Mouse (Mus musculus) forebrain, embryonic 11.5 days (tissue): ENCODE measurements around the gene Gm44973. TPM values are rescaled to one million over a fixed set of nuclear protein-coding genes. Genes with fewer than 3 reads are reported as not detected.
A peak's percentile ranks its signal among the peaks of the same experiment; 100 is the strongest.
"Not testable (repeated sequence)": the region's sequence is repeated elsewhere in the genome, so short reads cannot be mapped to it uniquely, and the experiment has no call there.

Experiments
- ATAC-seq: fragments of 200-750 bp; cut with Nextera tagmentation; replicated peaks from 2 replicates; pipeline ENCODE4 v1.8.0; 2017; ENCODE audit warnings: moderate TSS enrichment; ENCODE audit not compliant: low FRiP score
- DNase-seq: peaks from one replicate; pipeline ENCODE4 v3.0.0-alpha.2; 2017; ENCODE audit warnings: low spot score
- H3K27ac ChIP-seq: fragments of 300-500 bp; sonication (generic); 2 replicates; pipeline ENCODE4 v1.5.1; 2014; ENCODE audit warnings: low read depth, low read length
- H3K27me3 ChIP-seq: fragments of 300-500 bp; sonication (generic); 2 replicates; pipeline ENCODE4 v1.6.1; 2014; ENCODE audit warnings: mild to moderate bottlenecking, low read length, mixed read lengths; ENCODE audit not compliant: control insufficient read depth, insufficient read depth
- H3K36me3 ChIP-seq: fragments of 300-500 bp; sonication (generic); 2 replicates; pipeline ENCODE4 v1.6.1; 2014; ENCODE audit warnings: mild to moderate bottlenecking, low read length, moderate library complexity, mixed read lengths; ENCODE audit not compliant: control insufficient read depth, insufficient read depth
- H3K4me1 ChIP-seq: fragments of 300-500 bp; sonication (generic); replicated peaks from 2 replicates; pipeline ENCODE4 v1.6.1; 2014; ENCODE audit warnings: low read length, mixed read lengths; ENCODE audit not compliant: control insufficient read depth, insufficient read depth
- H3K4me2 ChIP-seq: fragments of 300-500 bp; sonication (generic); 2 replicates; pipeline ENCODE4 v1.6.1; 2014; ENCODE audit warnings: low read depth, mild to moderate bottlenecking, low read length, moderate library complexity, mixed read lengths; ENCODE audit not compliant: severe bottlenecking
- H3K4me3 ChIP-seq: fragments of 300-500 bp; sonication (generic); 2 replicates; pipeline ENCODE4 v1.5.1; 2014; ENCODE audit warnings: low read depth, low read length
- H3K9ac ChIP-seq: fragments of 300-500 bp; sonication (generic); 2 replicates; pipeline ENCODE4 v1.6.1; 2014; ENCODE audit warnings: low read length
- H3K9me3 ChIP-seq: fragments of 300-500 bp; sonication (generic); 2 replicates; pipeline ENCODE4 v1.6.1; 2016; ENCODE audit warnings: low read length, mixed read lengths; ENCODE audit not compliant: control insufficient read depth
- WGBS: fragments of 180-500 bp; shearing (Covaris S2); extraction: QIAGEN DNeasy Blood & Tissue Kit; methylation state at CpG from one replicate; pipeline ENCODE4 v1.1.7; 2014; 5-methylcytosine and 5-hydroxymethylcytosine counted together
- polyA plus RNA-seq: library from polyadenylated mRNA; unstranded; fragments of >200 nt; fragmentation: Nextera tagmentation; extraction: Ambion mirVana; gene quantifications from 2 replicates; pipeline ENCODE4 v1.2.1, GENCODE M21; 2014

The Gm44973 gene
- polyA plus RNA-seq, 1 experiment from 2014 or later: 0.23 TPM

DNA sequence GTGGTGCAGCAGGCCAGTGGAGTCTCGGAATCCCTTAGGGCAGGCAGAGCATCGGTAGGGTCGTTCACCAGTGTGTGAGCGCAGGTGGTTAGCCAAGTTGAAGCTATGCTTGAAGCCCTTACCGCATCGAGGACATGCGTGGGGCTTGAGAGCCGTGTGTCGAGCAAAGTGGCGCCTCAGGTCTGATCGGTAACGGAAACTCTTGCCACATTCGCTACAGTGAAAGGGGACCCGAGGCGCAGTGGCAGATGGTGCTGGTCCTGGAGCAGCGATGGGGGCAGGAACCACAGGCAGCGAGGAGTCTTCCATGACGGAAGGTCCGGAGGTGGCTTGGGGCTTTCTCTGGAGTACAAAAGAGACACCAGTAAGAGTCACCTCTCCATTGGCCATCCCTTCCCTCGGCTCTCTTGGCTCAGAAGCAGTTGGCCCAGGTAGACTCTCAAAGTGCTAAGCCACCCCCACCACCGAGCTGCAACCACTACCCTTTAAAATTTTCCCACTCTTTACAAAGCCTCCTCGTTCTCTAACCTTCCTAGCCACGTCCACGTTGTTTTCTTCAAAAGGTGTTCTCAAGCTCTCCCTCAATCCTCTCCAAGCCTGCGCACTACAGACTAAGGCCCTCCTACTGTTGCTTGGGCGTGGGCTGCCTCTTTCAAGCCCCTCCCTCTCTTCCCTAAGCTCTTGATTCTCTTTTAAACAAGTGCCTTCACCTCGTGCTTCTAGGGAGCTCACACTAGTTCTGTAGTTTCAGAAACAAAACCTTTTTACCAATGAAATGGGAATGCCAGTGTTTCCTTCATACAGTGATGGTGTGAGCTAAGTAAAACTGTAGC, 2.4 kb upstream of the Gm44973 start:
- Histone ChIP-seq H3K36me3 (peaks cover 31% of the 10 kb centered on the region), H3K9ac (no peak overlapping the region; the same call in 1 of the 2 replicates), H3K4me2 (peak overlapping the region; percentile 54; the same call in 1 of the 2 replicates), H3K27me3 (no peaks in the 10 kb centered on the region), H3K4me3 (peak overlapping the region; percentile 60; the same call in 1 of the 2 replicates), H3K9me3 (no peaks in the 10 kb centered on the region), H3K27ac (no peak overlapping the region), H3K4me1 (peaks cover 3% of the 10 kb centered on the region)
- ATAC-seq (no peak), DNase-seq (no peak)
- WGBS: 92% methylated on average over 27 of the region's 27 CpGs

DNA sequence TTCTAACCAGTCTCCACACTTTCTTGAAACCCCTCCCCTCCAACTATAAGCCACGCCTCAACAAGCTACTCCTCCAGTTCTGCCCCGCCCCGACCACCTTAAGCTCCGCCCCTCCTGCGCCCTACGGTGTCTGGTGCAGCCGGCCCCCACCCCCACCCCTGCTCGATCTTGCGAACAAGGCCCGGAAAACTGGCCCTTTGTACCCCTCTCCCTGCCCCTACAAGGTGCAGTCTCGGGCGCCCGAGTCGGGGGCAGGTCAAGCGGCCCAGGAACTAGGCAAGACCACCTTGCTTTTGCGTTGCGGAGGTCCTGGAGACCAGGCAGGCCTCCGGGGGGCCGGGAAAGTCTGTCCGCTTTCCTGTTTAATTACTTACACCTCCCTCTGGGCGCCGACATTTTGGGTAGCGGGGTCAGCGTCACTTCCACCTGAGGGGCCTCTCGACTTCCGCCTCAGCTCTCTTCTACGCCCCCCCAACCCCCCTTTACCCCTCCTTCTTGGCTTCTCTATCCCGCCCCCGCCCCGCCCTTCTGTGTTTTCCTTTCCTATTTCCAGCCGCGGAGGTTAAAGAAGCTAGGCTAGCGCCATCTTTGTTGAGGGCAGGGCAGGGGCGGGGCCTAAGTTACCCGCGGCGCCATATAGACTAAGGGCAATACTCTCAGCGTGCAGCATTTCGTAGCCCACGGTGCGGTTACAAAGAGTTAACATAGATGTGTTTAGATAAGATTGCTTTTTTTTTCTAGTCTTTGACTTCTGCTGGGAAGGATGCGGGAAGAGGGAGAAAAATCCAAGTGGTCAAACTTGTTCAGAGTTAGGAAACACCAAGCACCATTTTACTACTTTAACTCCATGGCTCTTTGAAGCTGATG, 812 bp upstream of the Gm44973 start, which contains the start of the genes Zfp524 and Fiz1:
Gene Zfp524, plus strand, starts transcription at position 165 of the 867 bp plus-strand sequence.
Gene Fiz1, minus strand, starts transcription at position 447 of the 867 bp plus-strand sequence.
- peak within 1 kb of the TSS; percentile 99 for H3K27ac ChIP-seq
- peaks cover 3% of the 10 kb centered on the region for H3K4me1 ChIP-seq
- H3K27me3 ChIP-seq: no peaks in the 10 kb centered on the region
- H3K9ac ChIP-seq: peak within 1 kb of the TSS; percentile 84
- H3K9me3 ChIP-seq: no peaks in the 10 kb centered on the region
- peak within 1 kb of the TSS; percentile 60 for H3K4me3 ChIP-seq
- peaks cover 18% of the 10 kb centered on the region for H3K36me3 ChIP-seq
- under 1% methylated on average over 42 of the region's 42 CpGs for WGBS
- peak within 1 kb of the TSS; percentile 63 for H3K4me2 ChIP-seq
- ATAC-seq (peak; percentile 81), DNase-seq (peak; percentile 98)

DNA sequence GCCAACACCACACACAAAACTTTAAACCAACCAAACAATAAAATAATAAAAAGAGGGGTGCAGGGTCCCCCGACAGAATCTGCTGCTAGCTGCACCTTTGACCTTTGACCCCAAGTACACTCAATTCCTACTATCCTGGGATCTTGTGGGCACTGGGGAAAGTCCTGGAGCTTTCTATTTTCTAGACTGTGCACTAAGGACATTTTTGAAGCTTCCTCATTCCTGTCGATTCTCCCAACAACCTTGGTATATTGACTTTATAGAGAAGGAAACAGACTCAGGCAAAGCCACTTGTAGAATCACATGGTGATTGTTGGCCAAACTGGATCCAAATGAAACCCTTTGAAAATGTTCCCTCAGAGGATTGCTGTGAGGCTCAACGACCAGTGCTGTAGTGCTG, 761 bp downstream of the Gm44973 start:
- peak overlapping the region; percentile 63 for H3K4me2 ChIP-seq
- DNase-seq (no peak), ATAC-seq (no peak)
- peaks cover 14% of the 10 kb centered on the region for H3K36me3 ChIP-seq
- no peaks in the 10 kb centered on the region for H3K9me3 ChIP-seq
- H3K27ac ChIP-seq: peak overlapping the region; percentile 99
- no peaks in the 10 kb centered on the region for H3K27me3 ChIP-seq
- peaks cover 4% of the 10 kb centered on the region for H3K4me1 ChIP-seq
- WGBS: 72% methylated on average over 3 of the region's 3 CpGs
- peak overlapping the region; percentile 84 for H3K9ac ChIP-seq
- peak overlapping the region; percentile 60 for H3K4me3 ChIP-seq

DNA sequence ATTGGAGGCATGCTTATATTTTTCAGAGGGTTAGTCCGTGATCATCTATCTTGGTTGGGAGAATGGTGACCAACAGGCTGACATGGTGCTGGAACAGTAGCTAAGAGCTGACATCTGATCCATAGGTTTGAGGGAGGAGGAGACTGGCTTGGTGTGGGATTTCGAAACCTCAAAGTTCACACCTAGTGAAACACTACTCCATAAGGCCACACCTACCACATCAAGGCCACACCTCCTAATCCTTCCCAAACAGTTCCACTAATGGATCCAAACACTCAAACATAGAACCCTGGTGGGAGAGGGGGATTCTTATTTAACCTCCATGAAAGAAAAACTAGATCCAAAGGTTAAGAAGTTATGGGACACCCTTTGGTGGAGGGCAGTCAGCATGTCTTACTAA, 1.6 kb downstream of the Gm44973 start:
- no peak for DNase-seq
- Histone ChIP-seq H3K27ac (no peak overlapping the region), H3K9ac (no peak overlapping the region), H3K27me3 (no peaks in the 10 kb centered on the region), H3K9me3 (no peaks in the 10 kb centered on the region), H3K4me2 (no peak overlapping the region), H3K36me3 (peaks cover 6% of the 10 kb centered on the region; the same call in 1 of the 2 replicates), H3K4me3 (no peak overlapping the region), H3K4me1 (peaks cover 6% of the 10 kb centered on the region)
- WGBS: 94% methylated on average over 2 of the region's 2 CpGs
- ATAC-seq: no peak

DNA sequence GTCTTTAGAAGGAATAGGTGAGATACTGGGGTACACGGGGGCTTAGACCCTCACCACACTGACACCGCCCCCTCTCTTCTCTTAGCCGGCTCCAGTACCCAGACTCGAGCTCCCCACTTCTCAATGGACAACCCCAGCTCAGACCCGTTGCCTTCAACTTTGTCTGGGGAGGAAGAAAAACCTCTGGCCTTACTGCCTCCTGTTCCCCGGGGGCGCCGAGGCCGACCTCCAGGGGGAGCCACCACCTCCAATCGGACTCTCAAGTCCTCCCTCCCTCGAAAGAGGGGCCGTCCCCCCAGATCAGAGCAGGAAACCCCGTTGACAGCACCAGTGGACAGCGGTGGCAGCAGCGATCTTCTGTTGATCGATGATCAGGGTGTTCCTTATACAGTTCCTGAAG, 2.1 kb downstream of the Gm44973 start:
- WGBS: 91% methylated on average over 16 of the region's 16 CpGs
- no peak overlapping the region for H3K27ac ChIP-seq
- no peak overlapping the region for H3K4me3 ChIP-seq
- H3K4me1 ChIP-seq: peaks cover 6% of the 10 kb centered on the region
- H3K27me3 ChIP-seq: no peaks in the 10 kb centered on the region
- no peak overlapping the region for H3K9ac ChIP-seq
- H3K9me3 ChIP-seq: no peaks in the 10 kb centered on the region
- H3K36me3 ChIP-seq: peaks cover 3% of the 10 kb centered on the region; the same call in 1 of the 2 replicates
- no peak overlapping the region for H3K4me2 ChIP-seq
- ATAC-seq (no peak), DNase-seq (no peak)

DNA sequence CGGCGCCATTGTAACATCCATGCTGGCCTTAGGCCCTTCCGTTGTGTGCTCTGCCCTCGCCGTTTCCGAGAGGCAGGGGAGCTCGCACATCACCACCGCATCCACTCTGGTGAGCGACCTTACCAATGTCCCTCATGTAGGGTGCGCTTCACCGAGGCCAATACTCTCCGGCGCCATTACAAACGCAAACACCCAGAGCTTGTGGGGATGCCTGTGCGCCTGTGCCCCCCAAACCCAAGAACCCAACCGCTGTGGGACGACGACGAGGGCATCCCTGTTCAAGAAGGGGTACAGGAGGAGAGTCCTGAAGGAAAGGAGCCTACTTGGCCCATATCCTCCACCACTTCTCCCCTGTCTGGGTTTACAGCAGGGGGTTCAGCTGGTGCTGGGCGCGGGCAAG, 2.6 kb downstream of the Gm44973 start:
- WGBS: 94% methylated on average over 21 of the region's 21 CpGs

DNA sequence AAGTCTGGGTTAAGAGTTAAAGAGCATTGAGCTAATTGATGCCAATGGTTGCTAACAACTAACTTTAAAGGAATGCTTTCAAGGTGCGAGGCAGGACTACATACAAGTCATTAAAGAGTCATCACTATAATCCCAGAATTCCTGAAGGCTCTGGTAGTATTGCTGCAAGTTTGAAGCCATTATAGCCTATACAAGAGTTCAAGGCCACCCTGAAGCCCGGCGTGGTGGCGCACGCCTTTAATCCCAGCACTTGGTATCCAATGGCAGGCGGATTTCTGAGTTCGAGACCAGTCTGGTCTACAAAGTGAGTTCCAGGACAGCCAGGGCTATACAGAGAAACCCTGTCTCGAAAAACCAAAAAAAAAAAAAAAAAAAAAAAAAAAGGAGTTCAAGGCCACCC, 4.3 kb downstream of the Gm44973 start:
- not testable (repeated sequence) for H3K9me3 ChIP-seq, DNase-seq, H3K36me3 ChIP-seq, H3K4me1 ChIP-seq, H3K27me3 ChIP-seq, ATAC-seq
- H3K27ac ChIP-seq: peak overlapping the region; percentile 90
- peak overlapping the region; percentile 68 for H3K4me2 ChIP-seq
- WGBS: 30% methylated on average over 8 of the region's 8 CpGs
- peak overlapping the region; percentile 86 for H3K4me3 ChIP-seq
- H3K9ac ChIP-seq: peak overlapping the region; percentile 95

More for the DNA sequence above, 2.6 kb downstream of the Gm44973 start:
- no peak for ATAC-seq
- Histone ChIP-seq H3K36me3 (no peaks in the 10 kb centered on the region; the same call in 1 of the 2 replicates), H3K9ac (no peak overlapping the region), H3K27ac (no peak overlapping the region), H3K4me1 (peaks cover 6% of the 10 kb centered on the region), H3K4me2 (no peak overlapping the region), H3K4me3 (no peak overlapping the region), H3K27me3 (no peaks in the 10 kb centered on the region), H3K9me3 (no peaks in the 10 kb centered on the region)
- no peak for DNase-seq

DNA sequence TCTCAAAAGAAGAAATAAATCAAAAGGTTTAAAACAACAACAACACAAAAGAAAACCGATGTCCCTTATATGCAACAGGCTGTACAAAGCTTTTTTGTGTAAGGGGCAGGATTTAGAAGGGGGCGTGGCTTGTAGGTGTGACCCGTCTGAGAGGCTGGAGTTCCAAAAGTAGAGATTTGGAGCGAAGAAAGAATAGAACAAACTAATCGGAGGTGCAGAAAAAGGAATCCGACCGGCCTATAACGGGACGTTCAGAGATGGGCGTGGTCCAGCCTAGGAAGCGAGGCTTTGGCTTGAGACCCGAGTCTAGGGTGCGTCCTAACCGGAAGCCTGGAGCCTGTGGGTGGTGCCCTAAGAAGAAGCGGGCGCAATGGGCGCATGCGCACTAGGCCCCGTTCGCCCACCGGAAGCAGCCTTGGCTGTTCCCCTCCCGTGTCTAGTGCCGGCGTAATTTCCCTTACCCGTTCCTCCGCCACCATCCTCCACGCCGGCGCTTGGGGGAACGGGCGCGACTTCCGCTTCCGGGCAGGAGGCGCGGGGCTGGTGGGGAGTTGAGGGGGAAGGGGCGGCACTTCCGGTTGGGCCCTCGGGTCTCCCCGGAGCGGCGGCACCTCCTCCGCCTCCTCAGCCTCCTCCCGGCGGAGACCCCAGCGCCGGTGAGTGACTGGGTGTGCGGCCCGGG, 4.8 kb downstream of the Gm44973 start, which contains the start of the genes Zfp865 and Ccdc106:
Gene Zfp865, plus strand, starts transcription at position 377 of the 682 bp plus-strand sequence.
Gene Ccdc106, plus strand, starts transcription at position 554 of the 682 bp plus-strand sequence.
- Histone ChIP-seq H3K27me3 (no peaks in the 10 kb centered on the region), H3K4me1 (peaks cover 3% of the 10 kb centered on the region; the same call in 1 of the 2 replicates), H3K9me3 (no peaks in the 10 kb centered on the region), H3K36me3 (no peaks in the 10 kb centered on the region; the same call in 1 of the 2 replicates), H3K9ac (peak within 1 kb of the TSS; percentile 95), H3K27ac (peak within 1 kb of the TSS; percentile 90), H3K4me2 (peak within 1 kb of the TSS; percentile 68), H3K4me3 (peak within 1 kb of the TSS; percentile 86)
- ATAC-seq: peak; percentile 89
- peak; percentile 99 for DNase-seq
- under 1% methylated on average over 47 of the region's 49 CpGs for WGBS
